18 mouse cellular contexts compared by ENCODE assay signal in genomic region chr4:153573180-153573769, GRCm38 (mm10).
DNase-seq lines count a peak whose midpoint lies in the region; ATAC-seq lines count a peak whose summit lies in the region.
"Had no signal": no experiment of that assay in that cellular context is flagged by ENCODE, and none has a peak within 500 bp of the region (broad histone marks: within the 10 kb centered on the region; RNA-seq: fewer than 3 reads in every experiment).

No protein-coding gene starts in this region.

- H3K9ac ChIP-seq in forebrain, embryonic 14.5 days (ENCODE audit: low read length), result no peak overlapping the region
- H3K9ac ChIP-seq in neural tube, embryonic 14.5 days (replicated peaks; ENCODE audit: low read depth, low read length), result no peak overlapping the region
- H3K9ac ChIP-seq in neural tube, embryonic 15.5 days (replicated peaks), result no peak overlapping the region
- no peak overlapping the region for H3K9ac ChIP-seq in kidney, embryonic 14.5 days (ENCODE audit: low read depth, low read length)
- H3K9ac ChIP-seq: hindbrain, embryonic 12.5 days; neural tube, embryonic 12.5 days had no signal

- 51% methylated on average over 9 of the region's 9 CpGs for WGBS in forebrain, embryonic 14.5 days
- 60% methylated on average over 9 of the region's 9 CpGs for WGBS in forebrain, embryonic 10.5 days
- 50% methylated on average over 9 of the region's 9 CpGs for WGBS in neural tube, embryonic 14.5 days
- WGBS in neural tube, embryonic 15.5 days, result 54% methylated on average over 9 of the region's 9 CpGs
- WGBS in kidney, embryonic 14.5 days, result 49% methylated on average over 9 of the region's 9 CpGs

- H3K4me3 ChIP-seq in forebrain, embryonic 14.5 days (ENCODE audit: low read depth, low read length), result no peak overlapping the region
- no peak overlapping the region for H3K4me3 ChIP-seq in forebrain, embryonic 10.5 days
- no peak overlapping the region for H3K4me3 ChIP-seq in neural tube, embryonic 14.5 days (ENCODE audit: low read depth, low read length)
- no peak overlapping the region for H3K4me3 ChIP-seq in neural tube, embryonic 15.5 days (replicated peaks)
- no peak overlapping the region for H3K4me3 ChIP-seq in kidney, embryonic 14.5 days (ENCODE audit: low read length)
- H3K4me3 ChIP-seq: hindbrain, embryonic 12.5 days; left cerebral cortex, adult 2 months; limb, embryonic 10.5 days; neural tube, embryonic 12.5 days had no signal

- no peaks in the 10 kb centered on the region for H3K4me1 ChIP-seq in forebrain, embryonic 14.5 days (ENCODE audit: control insufficient read depth, insufficient read depth, low read length)
- H3K4me1 ChIP-seq in forebrain, embryonic 10.5 days, result peaks cover 5% of the 10 kb centered on the region
- peaks cover under 1% of the 10 kb centered on the region; the same call in 1 of the 2 replicates for H3K4me1 ChIP-seq in neural tube, embryonic 14.5 days (ENCODE audit: control insufficient read depth, insufficient read depth, low read length)
- peaks cover 7% of the 10 kb centered on the region for H3K4me1 ChIP-seq in neural tube, embryonic 15.5 days
- no peaks in the 10 kb centered on the region for H3K4me1 ChIP-seq in kidney, embryonic 14.5 days (ENCODE audit: control insufficient read depth, insufficient read depth, low read length)
- H3K4me1 ChIP-seq: hindbrain, embryonic 12.5 days; neural tube, embryonic 12.5 days had no signal

- no peaks in the 10 kb centered on the region for H3K27me3 ChIP-seq in forebrain, embryonic 14.5 days (replicated peaks; ENCODE audit: control insufficient read depth, insufficient read depth, low read length)
- no peaks in the 10 kb centered on the region for H3K27me3 ChIP-seq in forebrain, embryonic 10.5 days (ENCODE audit: poor library complexity, severe bottlenecking)
- H3K27me3 ChIP-seq in neural tube, embryonic 14.5 days (ENCODE audit: control insufficient read depth, insufficient read depth, low read length), result no peaks in the 10 kb centered on the region
- H3K27me3 ChIP-seq in neural tube, embryonic 15.5 days (replicated peaks), result no peaks in the 10 kb centered on the region
- no peaks in the 10 kb centered on the region for H3K27me3 ChIP-seq in kidney, embryonic 14.5 days (ENCODE audit: control insufficient read depth, insufficient read depth, low read length)
- H3K27me3 ChIP-seq: hindbrain, embryonic 12.5 days; neural tube, embryonic 12.5 days had no signal

- peak; percentile 32; the same call in 1 of the 2 replicates for ATAC-seq in forebrain, embryonic 14.5 days
- no peak for ATAC-seq in neural tube, embryonic 14.5 days (ENCODE audit: low read depth)
- no peak for ATAC-seq in neural tube, embryonic 15.5 days (ENCODE audit: low FRiP score)
- no peak for ATAC-seq in kidney, embryonic 14.5 days (ENCODE audit: low FRiP score, low TSS enrichment)
- ATAC-seq: intestine, postnatal 0 days; lung, postnatal 0 days had no signal

- DNase-seq in forebrain, embryonic 14.5 days (ENCODE audit: low spot score), result peak; percentile 44
- no peak for DNase-seq in forebrain, embryonic 10.5 days (ENCODE audit: extremely low spot score, low spot score)
- DNase-seq in R1 (ENCODE audit: low read depth, low spot score), result peak; percentile 47
- peak; percentile 25 for DNase-seq in adrenal gland, postnatal 25 days
- DNase-seq: cerebellum, adult 2 months; cerebellum, postnatal 36 days; liver; midbrain, embryonic 14.5 days had no signal

- H3K27ac ChIP-seq in forebrain, embryonic 14.5 days (ENCODE audit: low read depth, low read length), result no peak overlapping the region
- H3K27ac ChIP-seq in forebrain, embryonic 10.5 days, result no peak overlapping the region
- H3K27ac ChIP-seq in neural tube, embryonic 14.5 days (ENCODE audit: low read depth, low read length), result peak overlapping the region; percentile 28; the same call in 1 of the 2 replicates
- no peak overlapping the region for H3K27ac ChIP-seq in neural tube, embryonic 15.5 days (replicated peaks)
- no peak overlapping the region for H3K27ac ChIP-seq in kidney, embryonic 14.5 days (ENCODE audit: low read depth, low read length)
- H3K27ac ChIP-seq: hindbrain, embryonic 12.5 days; left cerebral cortex, adult 2 months; limb, embryonic 10.5 days; neural tube, embryonic 12.5 days; stomach, postnatal 0 days had no signal

- H3K4me2 ChIP-seq in forebrain, embryonic 14.5 days (ENCODE audit: low read length), result no peak overlapping the region
- no peak overlapping the region for H3K4me2 ChIP-seq in neural tube, embryonic 14.5 days (ENCODE audit: low read depth, low read length)
- no peak overlapping the region for H3K4me2 ChIP-seq in neural tube, embryonic 15.5 days
- no peak overlapping the region for H3K4me2 ChIP-seq in kidney, embryonic 14.5 days (replicated peaks; ENCODE audit: low read depth, low read length)
- H3K4me2 ChIP-seq: hindbrain, embryonic 12.5 days; neural tube, embryonic 12.5 days had no signal

- no peaks in the 10 kb centered on the region for H3K36me3 ChIP-seq in forebrain, embryonic 14.5 days (ENCODE audit: control insufficient read depth, insufficient read depth, low read length)
- no peaks in the 10 kb centered on the region for H3K36me3 ChIP-seq in forebrain, embryonic 10.5 days (replicated peaks)
- no peaks in the 10 kb centered on the region for H3K36me3 ChIP-seq in neural tube, embryonic 14.5 days (ENCODE audit: control insufficient read depth, insufficient read depth, low read length)
- no peaks in the 10 kb centered on the region for H3K36me3 ChIP-seq in neural tube, embryonic 15.5 days
- no peaks in the 10 kb centered on the region for H3K36me3 ChIP-seq in kidney, embryonic 14.5 days (ENCODE audit: control insufficient read depth, insufficient read depth, low read length)
- H3K36me3 ChIP-seq: hindbrain, embryonic 12.5 days; limb, embryonic 10.5 days; neural tube, embryonic 12.5 days had no signal

- H3K9me3 ChIP-seq in forebrain, embryonic 14.5 days (replicated peaks; ENCODE audit: control insufficient read depth, low read length), result no peaks in the 10 kb centered on the region
- H3K9me3 ChIP-seq in forebrain, embryonic 10.5 days, result no peaks in the 10 kb centered on the region
- H3K9me3 ChIP-seq in neural tube, embryonic 14.5 days (ENCODE audit: control insufficient read depth, low read length), result no peaks in the 10 kb centered on the region
- H3K9me3 ChIP-seq in neural tube, embryonic 15.5 days (replicated peaks), result no peaks in the 10 kb centered on the region
- H3K9me3 ChIP-seq in kidney, embryonic 14.5 days (ENCODE audit: control insufficient read depth, low read length), result no peaks in the 10 kb centered on the region
- H3K9me3 ChIP-seq: hindbrain, embryonic 12.5 days; limb, embryonic 10.5 days; neural tube, embryonic 12.5 days had no signal
